Mouse (Mus musculus) granulocyte monocyte progenitor cell, adult 5-6 weeks (primary cell): ENCODE measurements around the gene Iqce. TPM values are rescaled to one million over a fixed set of nuclear protein-coding genes. Genes with fewer than 3 reads are reported as not detected.
"Not testable (repeated sequence)": the region's sequence is repeated elsewhere in the genome, so short reads cannot be mapped to it uniquely, and the experiment has no call there.

ENCODE experiments used
- ATAC-seq: replicated peaks from 2 replicates; pipeline ENCODE4 v1.8.0; 2016; ENCODE audit warnings: mild to moderate bottlenecking, moderate TSS enrichment, inconsistent platforms; ENCODE audit not compliant: poor library complexity, severe bottlenecking
- total RNA-seq, 2 experiments: library from RNA; stranded (forward) in 1 of 2; stranded (reverse) in 1 of 2; fragments of 200-712, 200-1000 nt in 1 of 2; fragments of >200 nt in 1 of 2; fragmentation: Nextera tagmentation in 1 of 2; gene quantifications; 2 replicates each; pipeline ENCODE4 v1.2.3; 2014 to 2017

The Iqce gene
- total RNA-seq, 2 experiments from 2014 or later = 5.3 to 13.4 TPM

- ATAC-seq = no peak
Measured at GRCm38 (mm10) chr5:140705501-140706171, 3.5 kb upstream of the Iqce start.

GRCm38 (mm10) chr5:140704378-140705251, 2.4 kb upstream of the Iqce start, which contains the start of gene Brat1:
TSS of gene Brat1 (plus strand) at chr5:140705011.
- peak; percentile 82 for ATAC-seq

GRCm38 (mm10) chr5:140703480-140704377, 1.6 kb upstream of the Iqce start:
- no peak for ATAC-seq

GRCm38 (mm10) chr5:140702618-140703175, 519 bp upstream of the Iqce start:
- ATAC-seq = no peak

GRCm38 (mm10) chr5:140701661-140702060, 517 bp downstream of the Iqce start:
- peak; percentile 22 for ATAC-seq

- no peak for ATAC-seq
Measured at GRCm38 (mm10) chr5:140699776-140700175, 2.4 kb downstream of the Iqce start.

GRCm38 (mm10) chr5:140695987-140696386, 6.2 kb downstream of the Iqce start:
- ATAC-seq = no peak

GRCm38 (mm10) chr5:140688434-140688833, 13.7 kb downstream of the Iqce start:
- ATAC-seq = no peak

- peak; percentile 71; the same call in 1 of the 2 replicates for ATAC-seq
Measured at GRCm38 (mm10) chr5:140684343-140685148, 17.6 kb downstream of the Iqce start.

GRCm38 (mm10) chr5:140682113-140682512, 20.1 kb downstream of the Iqce start:
- ATAC-seq = no peak

GRCm38 (mm10) chr5:140680950-140681349, 21.2 kb downstream of the Iqce start:
- ATAC-seq = no peak

GRCm38 (mm10) chr5:140680051-140680450, 22.1 kb downstream of the Iqce start:
- ATAC-seq = no peak

GRCm38 (mm10) chr5:140677137-140677536, 25.0 kb downstream of the Iqce start:
- no peak for ATAC-seq

GRCm38 (mm10) chr5:140675640-140676039, 26.5 kb downstream of the Iqce start:
- ATAC-seq = no peak

GRCm38 (mm10) chr5:140675079-140675478, 27.1 kb downstream of the Iqce start:
- no peak for ATAC-seq

GRCm38 (mm10) chr5:140674036-140674435, 28.1 kb downstream of the Iqce start:
- no peak for ATAC-seq

- not testable (repeated sequence) for ATAC-seq
Measured at GRCm38 (mm10) chr5:140672603-140673002, 29.6 kb downstream of the Iqce start.

- ATAC-seq = no peak
Measured at GRCm38 (mm10) chr5:140672115-140672514, 30.1 kb downstream of the Iqce start.

- ATAC-seq = peak; percentile 64
Measured at GRCm38 (mm10) chr5:140663621-140664180, 38.5 kb downstream of the Iqce start.
